Comparison of ENCODE assay signal across 10 mouse cellular contexts in the genomic region with DNA sequence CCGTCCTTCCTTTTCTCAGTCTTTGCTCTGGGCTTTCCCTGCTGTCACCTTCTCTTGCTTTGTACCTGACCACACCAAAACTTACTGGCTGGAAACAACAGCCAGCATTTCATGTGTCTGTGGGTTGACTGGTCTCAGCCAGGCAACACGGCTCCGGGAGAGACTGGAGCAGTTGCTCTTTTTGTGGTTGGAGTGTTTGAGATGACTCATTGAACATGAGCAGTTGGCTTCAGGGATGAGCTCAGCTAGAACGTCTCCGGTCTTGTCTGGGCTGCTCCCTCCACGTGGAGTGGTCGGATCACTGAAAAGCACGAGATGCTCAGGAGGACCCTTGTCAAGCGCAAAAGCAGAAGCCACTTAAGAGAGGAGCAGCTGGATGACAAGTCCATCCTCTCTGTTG.
DNase-seq lines count a peak whose midpoint lies in the region; ATAC-seq and TF ChIP-seq lines count a peak whose summit lies in the region.
"Had no signal": no experiment of that assay in that cellular context is flagged by ENCODE, and none has a peak within 500 bp of the region (broad histone marks: within the 10 kb centered on the region; RNA-seq: fewer than 3 reads in every experiment).

No protein-coding gene starts in this region.

- WGBS in kidney, embryonic 16.5 days, result 51% methylated on average over 9 of the region's 9 CpGs

- no peak for DNase-seq in kidney, adult 9 months
- DNase-seq in cerebellum, adult 9-11 months, result peak; percentile 66
- peak; percentile 18 to 23 for DNase-seq in natural killer cell, adult 2 months (ENCODE audit: low spot score in 2 of 2)
- DNase-seq in layer of hippocampus, adult 9-11 months, result no peak
- DNase-seq in left cerebral cortex, adult 8-10 months (ENCODE audit: low spot score in 2 of 2), result no peak
- DNase-seq: gastrocnemius, postnatal 36 days; kidney, adult 18-20 months had no signal

- no peaks in the 10 kb centered on the region for H3K36me3 ChIP-seq in kidney, embryonic 16.5 days (ENCODE audit: insufficient read depth, low read length)
- H3K36me3 ChIP-seq: neural tube, embryonic 13.5 days had no signal

- no peak overlapping the region for H3K4me2 ChIP-seq in kidney, embryonic 16.5 days (replicated peaks; ENCODE audit: low read depth, low read length)
- H3K4me2 ChIP-seq: neural tube, embryonic 13.5 days had no signal

- H3K9me3 ChIP-seq in kidney, embryonic 16.5 days (ENCODE audit: low read length), result no peaks in the 10 kb centered on the region
- H3K9me3 ChIP-seq: neural tube, embryonic 13.5 days had no signal

- H3K27ac ChIP-seq in kidney, embryonic 16.5 days (ENCODE audit: low read length), result peak overlapping the region; percentile 34; the same call in 1 of the 2 replicates
- peak overlapping the region; percentile 59 for H3K27ac ChIP-seq in bone marrow macrophage, adult 2 months (ENCODE audit: insufficient read depth, low read depth, low read length)
- H3K27ac ChIP-seq: neural tube, embryonic 13.5 days had no signal

- peaks cover 10% of the 10 kb centered on the region; the same call in 1 of the 2 replicates for H3K4me1 ChIP-seq in kidney, embryonic 16.5 days (ENCODE audit: insufficient read depth, low read length)
- peaks cover 15% of the 10 kb centered on the region for H3K4me1 ChIP-seq in bone marrow macrophage, adult 2 months (ENCODE audit: control insufficient read depth, insufficient read depth, low read length)

- no peak for TF ChIP-seq CTCF in bone marrow macrophage, adult 2 months (IDR thresholded peaks at IDR 0.05; ENCODE audit: low read depth, low read length)

- TF ChIP-seq POLR2A in bone marrow macrophage, adult 2 months (IDR thresholded peaks at IDR 0.05; ENCODE audit: borderline replicate concordance, low read depth, low read length), result no peak

- ATAC-seq in kidney, embryonic 16.5 days (ENCODE audit: low FRiP score, low TSS enrichment), result no peak

- no peak overlapping the region for H3K9ac ChIP-seq in kidney, embryonic 16.5 days (replicated peaks; ENCODE audit: low read length)
- H3K9ac ChIP-seq: neural tube, embryonic 13.5 days had no signal

- no peak overlapping the region for H3K4me3 ChIP-seq in kidney, embryonic 16.5 days (ENCODE audit: low read length)
- H3K4me3 ChIP-seq in bone marrow macrophage, adult 2 months (ENCODE audit: insufficient read depth, low read length), result peak overlapping the region; percentile 17
- H3K4me3 ChIP-seq: neural tube, embryonic 13.5 days had no signal

- no peaks in the 10 kb centered on the region for H3K27me3 ChIP-seq in kidney, embryonic 16.5 days (ENCODE audit: insufficient read depth, low read length)
- H3K27me3 ChIP-seq: neural tube, embryonic 13.5 days had no signal

Comparison
In these comparisons a context has a peak if more than half of its experiments do, and no peak if none do; other contexts are left out.
1. DNase-seq: peak in cerebellum, adult 9-11 months (single experiment) and natural killer cell, adult 2 months (2 of 2); none in kidney, adult 9 months (single experiment), layer of hippocampus, adult 9-11 months (single experiment) and left cerebral cortex, adult 8-10 months (0 of 2).